Mouse (Mus musculus) cortical plate, adult 2 months (tissue): ENCODE data around the gene Bpifa5.

Experiments
- CTCF ChIP-seq: fragments of 200-500 bp; IDR thresholded peaks from 2 replicates; pipeline ENCODE4 v1.5.1; 2011; ENCODE audit warnings: mild to moderate bottlenecking, control low read depth, low read length; ENCODE audit not compliant: insufficient read depth; ENCODE audit errors: extremely low read depth
- POLR2A ChIP-seq: fragments of 200-500 bp; IDR thresholded peaks from 2 replicates; pipeline ENCODE4 v1.6.1; 2011; ENCODE audit warnings: mild to moderate bottlenecking, low read length, control low read depth; ENCODE audit not compliant: insufficient read depth; ENCODE audit errors: extremely low read depth

GRCm38 (mm10) chr2:154163306-154163705 lies 899 bp downstream of the Bpifa5 start:
- TF ChIP-seq CTCF (no peak), POLR2A (no peak)
